Mouse (Mus musculus): ENCODE data around the gene Kcnh1.

The Kcnh1 gene

DNA sequence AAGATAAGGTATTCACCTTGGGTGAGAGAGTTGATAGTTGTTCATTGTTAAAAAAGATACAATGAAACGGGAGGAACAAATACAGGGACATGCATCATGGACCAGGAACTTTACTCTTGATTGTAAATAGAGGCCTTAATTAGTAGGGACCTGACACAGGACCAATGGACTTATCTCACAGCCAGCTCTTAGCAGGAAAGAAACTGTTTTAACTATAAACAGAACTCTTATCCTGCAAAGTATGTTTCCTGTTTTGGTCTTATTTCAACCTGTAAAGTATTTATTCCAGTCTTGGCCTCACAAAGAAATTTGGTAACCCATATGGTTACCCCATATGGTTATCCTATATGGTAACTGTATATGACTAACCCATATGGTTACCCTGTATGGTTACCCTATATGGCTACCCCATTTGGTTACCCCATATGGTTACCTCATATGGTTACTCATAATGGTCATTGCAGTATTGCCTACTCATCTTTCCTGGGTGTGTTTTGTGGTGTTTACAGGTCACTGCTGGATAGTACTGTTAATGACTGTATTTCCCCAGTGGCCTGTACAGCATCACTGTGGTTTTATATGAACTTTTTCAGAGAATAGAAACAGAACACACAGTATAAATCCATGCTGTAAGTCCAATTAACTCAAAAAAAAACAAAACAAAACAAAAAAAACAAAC lies 125.0 kb downstream of the Kcnh1 start:
- no peak for DNase-seq (ENCODE audit: extremely low read depth, low read depth, low spot score)

DNA sequence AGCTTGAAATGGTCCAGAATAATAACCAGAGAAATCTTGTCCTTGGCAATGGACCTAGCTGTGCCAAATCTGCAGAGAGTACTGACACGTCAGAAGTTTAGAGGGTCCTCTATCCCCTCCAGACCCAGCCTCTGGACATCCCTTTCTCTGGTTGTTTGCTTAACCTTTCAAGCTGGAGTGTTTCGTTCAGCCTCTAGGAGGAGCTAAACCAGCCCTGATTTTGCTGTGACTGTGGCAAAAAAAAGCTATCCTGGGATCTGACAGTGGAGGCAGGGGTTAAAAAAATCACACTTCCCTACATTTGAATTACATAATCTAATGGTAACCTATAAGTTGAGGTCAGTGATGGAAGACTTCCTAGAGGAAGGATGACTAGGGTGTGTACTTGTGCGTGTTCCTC lies 133.6 kb downstream of the Kcnh1 start:
- no peak for DNase-seq (ENCODE audit: extremely low read depth, low read depth, low spot score)

DNA sequence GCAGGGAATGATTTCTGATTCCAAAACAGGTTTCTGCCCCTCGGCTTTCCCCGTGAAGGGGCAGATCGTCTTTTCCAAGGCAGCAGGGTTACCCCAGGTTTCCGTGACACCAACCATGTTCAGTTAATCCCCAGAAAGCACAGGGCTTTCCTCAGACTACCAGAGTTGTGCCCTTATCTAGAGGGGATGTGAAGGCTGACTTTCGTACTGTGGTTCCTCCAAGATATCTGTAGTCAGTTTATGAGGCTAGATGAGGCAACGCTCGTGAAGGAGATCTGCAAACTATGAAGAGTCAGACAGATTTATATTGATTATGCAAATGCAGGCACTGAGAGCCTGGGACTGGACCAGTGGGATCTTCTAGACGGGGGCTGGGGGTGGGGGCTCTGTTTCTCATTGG lies 136.5 kb downstream of the Kcnh1 start:
- no peak for DNase-seq (ENCODE audit: extremely low read depth, low read depth, low spot score)

DNA sequence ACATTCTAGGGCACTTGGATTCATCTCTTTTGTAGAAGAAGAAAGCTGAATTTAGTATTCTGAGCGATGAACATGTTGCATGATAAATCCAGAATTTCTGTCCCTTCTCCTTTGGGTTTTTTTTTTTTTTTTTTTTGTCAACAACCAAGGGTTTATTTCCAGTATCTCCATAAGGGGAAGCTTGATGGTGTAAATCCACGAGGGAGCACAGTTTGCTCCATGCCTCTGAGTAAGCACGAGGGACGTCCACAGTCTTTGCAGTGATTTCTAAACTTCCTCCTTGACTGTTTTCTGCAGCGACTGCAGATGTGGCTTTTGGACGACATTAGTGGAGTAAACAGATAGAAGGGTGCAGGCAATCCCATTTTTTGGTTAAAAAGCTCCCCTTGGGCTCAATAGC lies 140.6 kb downstream of the Kcnh1 start:
- DNase-seq (ENCODE audit: extremely low read depth, low read depth, low spot score), result no peak

DNA sequence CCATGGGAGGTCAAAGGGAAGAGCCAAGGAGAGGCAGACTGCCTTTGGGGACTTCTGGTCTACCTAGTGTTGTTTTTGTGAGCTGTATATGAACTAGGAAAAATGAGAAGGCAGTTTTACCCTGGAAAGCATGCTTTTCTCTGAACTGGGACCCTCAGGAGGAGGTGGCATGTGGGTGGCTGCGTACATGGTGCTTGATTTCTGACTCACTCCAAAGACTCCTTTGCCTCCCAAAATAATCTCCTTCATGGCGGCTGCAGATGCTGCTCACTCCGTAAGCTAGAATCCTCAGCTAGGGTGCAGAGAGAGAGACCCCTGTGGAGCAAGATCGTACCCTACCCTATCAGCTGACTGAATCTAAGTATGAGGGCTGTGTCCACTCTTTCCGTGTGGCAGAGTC lies 145.5 kb downstream of the Kcnh1 start:
- DNase-seq (ENCODE audit: extremely low read depth, low read depth, low spot score), result no peak

DNA sequence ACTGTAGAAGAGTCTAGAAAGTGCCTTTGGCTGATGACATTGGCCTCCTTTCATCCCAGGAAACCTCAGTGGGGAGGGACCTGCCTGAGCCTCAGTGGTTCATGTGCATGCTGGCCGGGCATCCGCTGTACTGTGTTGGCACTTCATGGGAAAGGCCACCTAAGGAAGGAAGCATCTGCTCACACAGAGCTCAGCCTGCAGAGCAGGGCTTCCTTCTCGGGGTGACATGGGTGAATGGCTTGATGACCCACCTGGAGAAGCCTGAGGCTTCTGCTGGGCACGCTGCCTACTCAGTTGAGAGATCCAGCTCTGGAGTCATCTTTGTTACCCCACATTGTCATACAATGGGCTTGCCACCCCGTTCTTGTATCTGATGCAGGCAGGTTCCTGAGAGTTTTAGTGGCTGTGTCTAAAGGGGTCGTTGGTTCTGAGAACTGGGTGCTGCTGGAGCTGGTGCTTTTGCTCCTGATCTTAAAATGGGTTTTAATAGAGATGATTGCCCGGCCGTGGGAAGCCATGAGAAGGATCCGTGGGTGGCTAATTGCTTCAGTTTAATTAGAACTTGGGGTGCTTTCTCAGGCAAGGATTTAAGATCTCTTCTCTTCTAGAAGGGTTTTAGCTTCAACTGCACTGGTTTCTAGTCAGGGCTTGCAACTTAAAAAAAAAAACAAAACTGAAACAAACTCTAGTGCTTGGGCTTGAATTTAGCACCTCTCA lies 148.9 kb downstream of the Kcnh1 start:
- peak; percentile 34 for DNase-seq (ENCODE audit: extremely low read depth, low read depth, low spot score)

DNA sequence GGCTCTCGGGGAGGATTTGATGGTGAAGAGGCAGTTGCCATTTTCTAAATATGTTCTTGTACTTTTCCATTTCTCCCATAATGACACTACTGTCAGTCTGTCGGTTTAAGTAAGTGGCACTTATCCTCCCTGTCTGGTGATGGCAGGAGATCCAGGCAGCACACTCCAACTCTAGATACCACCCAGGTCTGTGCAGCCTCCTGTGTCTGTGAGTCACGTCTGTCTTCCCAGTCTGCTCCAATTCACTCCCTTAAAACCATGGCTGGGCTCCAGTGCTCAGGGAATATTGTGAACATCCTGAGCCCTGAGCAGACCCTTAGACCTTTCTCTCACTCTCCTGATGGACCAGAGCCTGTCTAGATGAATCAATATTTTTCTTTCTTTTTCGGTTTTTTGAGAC lies 151.2 kb downstream of the Kcnh1 start:
- no peak for DNase-seq (ENCODE audit: extremely low read depth, low read depth, low spot score)

DNA sequence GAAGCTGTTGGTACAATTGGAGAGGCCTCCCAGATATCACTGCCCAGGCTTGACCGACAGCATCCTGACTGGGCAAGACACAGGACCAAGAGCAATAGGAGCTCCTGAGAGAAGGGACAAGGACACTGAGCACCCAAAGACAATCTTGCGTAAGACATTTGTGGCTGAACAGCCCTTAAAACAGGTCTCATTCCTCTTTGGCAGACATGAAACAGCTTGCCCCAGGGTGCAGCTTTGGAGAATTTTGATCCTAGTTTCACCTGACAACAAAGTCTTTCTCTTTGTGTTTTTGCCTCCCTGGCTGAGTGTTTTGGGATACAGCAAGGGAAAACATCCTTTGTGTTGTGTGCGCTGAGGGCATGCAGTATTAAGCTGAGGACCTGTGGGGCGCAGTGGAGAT lies 153.4 kb downstream of the Kcnh1 start:
- peak; percentile 63 for DNase-seq (ENCODE audit: extremely low read depth, low read depth, low spot score)

DNA sequence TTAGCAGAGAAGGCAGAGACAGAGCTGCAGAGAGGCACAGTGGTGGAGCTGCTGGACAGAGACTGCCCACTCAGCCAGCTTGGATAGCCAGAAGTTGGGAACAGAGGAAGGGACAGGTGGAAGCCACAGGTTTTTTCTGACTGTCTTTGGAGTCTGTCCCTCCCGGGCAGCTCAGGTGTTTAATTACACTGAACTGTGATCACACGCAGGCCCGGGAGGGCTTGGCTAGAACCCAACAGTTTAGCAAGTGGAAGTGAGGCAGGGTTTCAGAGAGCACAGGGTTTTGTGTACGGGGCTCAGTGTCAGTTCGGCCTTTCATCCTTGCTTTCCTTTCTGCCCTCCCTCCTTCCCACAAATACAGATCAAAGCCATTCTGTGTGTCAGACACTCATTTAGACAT lies 156.8 kb downstream of the Kcnh1 start:
- peak; percentile 25 for DNase-seq (ENCODE audit: extremely low read depth, low read depth, low spot score)

DNA sequence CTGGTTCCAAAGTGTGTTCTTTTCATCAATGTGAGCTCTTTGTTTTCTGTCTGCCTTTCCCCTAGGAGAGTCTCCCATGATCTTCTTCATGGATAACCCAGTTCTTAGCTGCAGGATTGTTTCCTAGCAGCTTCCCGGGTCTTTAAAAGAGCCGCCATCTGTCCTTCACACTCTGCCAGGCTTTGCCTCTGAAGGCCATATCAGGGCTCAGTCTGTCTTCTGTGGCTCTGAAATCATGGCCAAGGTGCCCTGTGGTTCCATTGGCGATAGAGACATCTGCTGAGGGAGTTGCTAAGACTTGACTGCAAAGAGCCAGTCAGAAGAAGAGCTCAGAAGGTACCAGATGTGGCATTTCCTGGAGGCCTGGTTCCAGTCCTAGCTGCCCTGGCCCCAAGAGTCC lies 165.7 kb downstream of the Kcnh1 start:
- no peak for DNase-seq (ENCODE audit: extremely low read depth, low read depth, low spot score)

DNA sequence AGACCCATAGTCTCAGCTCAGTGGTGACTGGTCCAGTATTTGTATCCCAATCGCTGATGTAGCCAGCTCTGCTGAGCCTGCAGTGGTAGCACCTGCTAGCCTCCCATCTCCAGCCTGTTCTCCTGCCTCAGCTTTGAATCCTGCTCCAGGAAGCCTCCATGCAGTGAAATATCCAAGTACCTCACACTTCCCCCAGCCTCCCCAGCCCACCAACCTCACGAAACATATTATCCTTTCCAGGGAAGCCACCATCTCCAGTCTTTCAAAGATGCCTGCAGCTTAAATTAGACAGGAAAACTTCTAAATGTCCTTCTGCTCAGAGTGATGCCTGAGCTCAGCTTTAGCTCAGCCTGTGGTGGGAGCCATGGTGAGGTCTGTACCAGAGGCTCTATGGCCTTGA lies 168.6 kb downstream of the Kcnh1 start:
- no peak for DNase-seq (ENCODE audit: extremely low read depth, low read depth, low spot score)

DNA sequence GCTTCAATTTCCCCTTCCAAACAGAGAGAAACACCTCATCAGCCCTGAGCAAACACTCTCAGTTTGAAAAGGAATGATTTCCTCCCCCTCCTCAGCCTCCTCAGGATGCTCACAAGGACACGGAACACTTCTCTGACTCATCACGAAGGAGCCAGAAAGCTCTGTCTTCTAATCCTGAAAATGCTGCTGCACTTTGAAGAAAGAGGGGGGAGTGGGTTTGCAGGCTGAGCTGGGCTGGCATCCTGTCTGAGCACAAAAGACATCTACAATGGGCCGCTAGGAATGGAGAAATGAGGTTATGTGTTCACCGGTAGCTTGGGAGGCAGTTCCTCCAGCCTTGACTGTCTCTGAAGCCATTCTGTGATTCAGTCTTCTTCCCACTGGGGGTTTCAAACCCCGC lies 177.8 kb downstream of the Kcnh1 start:
- no peak for DNase-seq (ENCODE audit: extremely low read depth, low read depth, low spot score)

DNA sequence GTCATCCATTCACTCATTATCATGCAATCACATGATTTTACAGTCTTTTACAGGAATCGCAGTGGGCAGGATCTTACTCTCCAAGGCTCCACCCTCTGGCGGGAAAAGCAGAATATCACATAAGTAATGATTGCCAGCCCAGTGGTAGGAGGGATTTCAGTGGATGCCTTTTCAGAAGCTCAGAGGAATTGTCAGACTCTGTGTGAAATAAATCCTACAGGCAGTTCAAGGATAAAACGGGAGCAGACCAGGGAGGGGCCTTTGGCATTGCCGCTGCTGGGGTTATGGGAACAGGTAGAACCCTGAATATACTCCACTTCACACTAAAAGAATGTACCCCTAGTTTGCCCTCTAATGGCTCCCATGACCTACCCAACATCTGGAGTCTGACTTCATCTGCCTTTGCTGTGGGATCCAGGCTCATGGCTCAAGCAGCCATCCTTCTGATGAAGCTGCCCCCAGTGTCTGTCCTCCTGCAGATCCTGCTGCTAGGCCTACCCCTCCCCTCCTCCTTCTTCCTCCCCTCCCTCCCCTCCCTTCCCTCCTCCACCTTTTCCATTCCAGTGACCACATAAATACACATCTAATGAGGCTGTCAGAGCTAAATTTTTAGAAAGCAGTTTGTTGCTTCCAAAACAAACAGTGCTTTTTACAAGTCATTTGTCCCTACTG lies 181.5 kb downstream of the Kcnh1 start:
- no peak for DNase-seq (ENCODE audit: extremely low read depth, low read depth, low spot score)

DNA sequence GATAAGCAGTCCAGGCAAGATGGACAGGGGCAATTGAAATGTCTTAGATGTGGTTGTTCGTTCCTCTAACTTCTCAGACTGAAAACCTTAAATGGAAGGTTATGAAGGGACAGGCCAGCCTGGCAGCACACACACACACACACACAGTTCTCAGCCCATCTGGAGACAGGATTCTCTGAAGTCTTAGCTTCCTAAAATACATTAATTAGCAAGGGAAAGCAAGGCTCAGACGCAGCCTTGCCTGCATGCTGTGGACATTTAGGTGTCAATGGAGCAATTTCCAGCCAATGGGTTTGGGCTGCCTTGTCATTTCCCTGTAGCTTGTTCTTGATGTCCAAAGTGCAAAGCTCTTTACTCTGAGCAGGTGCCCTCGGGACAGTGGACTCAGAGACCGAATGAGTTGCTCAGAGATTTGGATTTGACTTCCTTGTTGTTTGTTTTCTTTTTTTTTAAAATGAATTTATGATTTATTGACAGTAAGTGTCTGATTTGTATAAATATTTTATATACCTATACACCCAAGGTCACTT lies 188.0 kb downstream of the Kcnh1 start:
- DNase-seq (ENCODE audit: extremely low read depth, low read depth, low spot score), result no peak

DNA sequence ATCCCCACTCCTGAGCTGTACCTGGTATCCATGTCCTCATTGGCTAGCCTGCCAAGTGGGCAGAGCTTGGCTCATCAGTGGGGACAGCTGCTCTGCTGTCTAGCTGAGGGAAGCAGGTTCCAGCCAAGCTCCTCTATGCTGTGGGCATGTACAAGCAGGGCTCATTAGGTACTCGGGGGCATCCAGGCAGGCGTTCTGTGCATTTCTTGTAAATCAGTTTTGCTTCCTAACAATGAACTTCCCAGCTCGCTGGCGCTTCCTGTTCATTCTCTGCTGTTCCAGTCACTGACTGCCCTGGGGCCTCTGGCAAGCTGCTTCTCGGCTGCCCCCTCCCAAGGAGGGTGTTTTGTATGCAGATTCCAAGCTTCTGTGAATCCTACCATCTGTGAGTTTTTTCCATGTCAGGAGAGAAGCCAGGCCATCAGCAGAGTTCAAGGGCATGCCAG lies 190.0 kb downstream of the Kcnh1 start:
- DNase-seq (ENCODE audit: extremely low read depth, low read depth, low spot score), result peak; percentile 57

DNA sequence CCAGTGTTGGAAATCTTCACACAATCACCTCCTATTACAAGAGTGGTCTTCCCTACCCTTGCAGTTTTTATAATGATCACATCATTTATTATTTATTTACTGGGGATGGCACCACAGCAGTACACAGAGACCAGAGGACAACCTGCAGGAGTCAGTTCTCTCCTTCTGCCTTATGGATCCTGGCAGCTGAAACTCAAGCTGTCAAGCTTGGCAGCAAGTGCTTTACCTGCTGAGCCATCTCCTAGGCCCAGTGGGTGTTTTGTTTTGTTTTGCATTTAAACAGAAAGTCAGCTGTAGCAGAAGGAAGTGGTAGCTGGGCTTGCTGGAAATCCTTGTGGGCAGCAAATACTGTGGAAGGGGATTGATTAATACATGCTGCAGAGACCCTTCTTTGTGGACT lies 197.1 kb downstream of the Kcnh1 start:
- DNase-seq (ENCODE audit: extremely low read depth, low read depth, low spot score), result no peak

DNA sequence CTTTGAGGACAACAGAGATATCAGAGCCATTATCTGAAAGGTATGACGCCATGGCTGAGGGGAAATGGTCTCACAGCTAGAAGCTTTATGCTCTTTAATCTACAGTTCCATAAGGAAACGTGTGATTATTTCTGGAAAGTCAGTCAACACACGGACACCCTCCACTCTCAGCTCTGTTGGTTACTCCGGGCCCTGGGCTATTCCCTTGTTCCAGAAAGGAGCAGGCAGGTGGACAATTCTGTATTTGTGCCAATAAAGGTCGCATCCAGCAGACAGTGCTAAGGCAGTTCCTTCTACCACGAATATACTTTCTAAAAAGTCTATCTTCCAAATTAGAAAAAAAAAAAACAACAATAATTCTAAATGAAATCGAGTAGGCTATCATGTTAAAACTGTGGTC lies 200.5 kb downstream of the Kcnh1 start:
- DNase-seq (ENCODE audit: extremely low read depth, low read depth, low spot score), result no peak

DNA sequence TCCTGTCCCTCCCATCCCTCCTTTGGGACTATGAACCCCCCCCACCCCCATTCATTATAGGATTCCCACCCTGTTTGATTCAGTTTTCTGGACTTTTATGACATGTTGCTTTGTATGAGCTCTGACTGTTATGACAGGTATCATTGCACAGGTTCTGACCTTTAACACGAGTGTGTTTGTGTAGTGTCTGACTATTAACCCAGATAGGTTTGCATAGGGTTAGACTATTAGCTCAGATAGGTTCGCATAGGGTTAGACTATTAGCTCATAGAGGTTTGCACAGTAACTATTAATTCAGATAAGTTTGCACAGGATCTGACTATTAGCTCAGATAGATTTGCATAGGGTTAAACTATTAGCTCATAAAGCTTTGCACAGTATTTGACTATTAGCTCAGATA lies 201.7 kb downstream of the Kcnh1 start:
- DNase-seq (ENCODE audit: extremely low read depth, low read depth, low spot score), result no peak

DNA sequence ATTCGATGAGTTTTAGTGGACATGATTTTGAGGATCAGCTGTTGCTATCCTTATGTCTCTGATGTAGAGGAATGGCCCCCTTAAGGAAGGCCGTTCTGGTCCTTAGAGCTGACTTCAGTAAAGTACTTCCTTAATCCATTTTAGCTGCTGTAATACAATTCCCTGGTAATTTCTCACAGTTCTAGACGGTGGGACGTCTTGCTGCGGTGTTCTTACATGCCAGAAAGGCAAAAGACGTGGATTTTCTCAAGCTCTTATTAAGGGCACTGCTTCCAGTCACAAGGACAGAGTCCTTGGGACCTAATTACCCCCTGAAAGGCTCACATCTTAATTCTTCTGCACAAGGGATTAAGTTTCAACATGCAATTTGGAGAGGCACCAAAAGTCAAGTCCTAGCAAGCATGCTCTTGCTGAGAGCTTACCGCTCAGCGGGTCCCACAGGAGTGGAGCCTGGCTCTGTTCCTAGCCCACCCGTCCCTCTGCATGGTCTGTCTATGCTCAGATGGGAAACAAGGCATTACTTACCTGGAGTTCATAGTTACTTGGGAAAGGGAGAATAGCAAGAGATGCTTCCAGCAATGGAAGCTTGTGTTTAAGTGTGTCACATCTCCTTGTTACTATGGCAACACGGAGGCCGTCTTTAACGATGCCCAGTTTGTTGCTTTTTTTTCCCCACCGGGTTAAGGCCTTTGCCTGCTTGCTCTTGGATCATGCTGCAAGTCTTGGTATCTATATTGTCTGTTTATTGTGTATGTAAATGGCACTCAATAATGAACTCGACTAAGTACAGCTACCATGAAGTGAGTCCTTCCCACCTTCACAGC lies 209.3 kb downstream of the Kcnh1 start:
- DNase-seq (ENCODE audit: extremely low read depth, low read depth, low spot score), result peak; percentile 36

DNA sequence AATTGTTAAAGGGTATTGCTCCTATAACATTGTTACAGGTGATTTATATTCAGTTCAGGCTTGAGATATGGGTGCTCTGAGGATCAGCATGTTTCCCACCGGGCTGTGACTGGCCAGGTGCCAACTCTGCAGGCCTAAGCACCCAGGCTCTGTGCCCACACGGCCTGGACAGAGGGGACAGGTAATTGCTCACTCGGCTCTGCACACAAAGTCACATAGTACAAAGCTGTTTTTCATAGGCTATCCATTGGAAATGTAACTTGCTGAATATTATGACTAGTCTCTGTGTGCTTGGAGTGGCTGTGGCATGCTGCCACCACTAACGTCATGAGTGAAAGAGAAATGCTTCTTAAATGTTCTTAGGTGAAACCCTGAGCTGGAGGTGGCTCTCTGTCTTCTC lies 210.4 kb downstream of the Kcnh1 start:
- DNase-seq (ENCODE audit: extremely low read depth, low read depth, low spot score), result no peak

Measured in fat pad, adult 2 months (tissue).